Mouse (Mus musculus) myocyte (in vitro differentiated cells): Measurements from ENCODE around the gene Cwc22. TPM values are rescaled to one million over a fixed set of nuclear protein-coding genes. Genes with fewer than 3 reads are reported as not detected.

Source experiments
- H3K27me3 ChIP-seq: one replicate; pipeline ENCODE4 v1.6.1; 2011; ENCODE audit not compliant: control insufficient read depth, insufficient read depth, insufficient read length
- H3K36me3 ChIP-seq: one replicate; pipeline ENCODE4 v1.6.1; 2011; ENCODE audit not compliant: control insufficient read depth, insufficient read depth
- H3K4me2 ChIP-seq: one replicate; pipeline ENCODE4 v1.6.1; 2011; ENCODE audit warnings: low read depth, control low read depth
- H3K4me3 ChIP-seq: one replicate; pipeline ENCODE4 v1.5.1; 2011; ENCODE audit warnings: mild to moderate bottlenecking, control low read depth, moderate library complexity
- H3K79me2 ChIP-seq: one replicate; pipeline ENCODE4 v1.6.1; 2011; ENCODE audit not compliant: control insufficient read depth, insufficient read depth
- H3ac ChIP-seq: one replicate; pipeline ENCODE4 v1.6.1; 2011; ENCODE audit not compliant: control insufficient read depth, insufficient read length
- CEBPB ChIP-seq: IDR thresholded peaks from 2 replicates; pipeline ENCODE4 v1.6.1; 2011; ENCODE audit warnings: mild to moderate bottlenecking, moderate library complexity; ENCODE audit not compliant: poor library complexity, insufficient read depth, severe bottlenecking
- E2F4 ChIP-seq: IDR thresholded peaks from one replicate; pipeline ENCODE4 v1.6.1; 2011; ENCODE audit warnings: mild to moderate bottlenecking, control low read depth, moderate library complexity; ENCODE audit not compliant: insufficient read depth
- MAX ChIP-seq: IDR thresholded peaks from one replicate; pipeline ENCODE4 v1.6.1; 2011; ENCODE audit warnings: low read depth, mild to moderate bottlenecking, control low read depth
- MYOD1 ChIP-seq, 3 experiments: IDR thresholded peaks; one replicate each; pipeline ENCODE4 v1.6.1; 2011; ENCODE audit warnings: control low read depth in 2 of 3, low read depth in 2 of 3, mild to moderate bottlenecking in 2 of 3, moderate library complexity in 1 of 3; ENCODE audit not compliant: insufficient read length in 2 of 3, control insufficient read depth in 1 of 3
- MYOG ChIP-seq, 3 experiments: IDR thresholded peaks; one replicate each; pipeline ENCODE4 v1.6.1; 2011; ENCODE audit warnings: control low read depth in 2 of 3, low read depth in 2 of 3, mild to moderate bottlenecking in 2 of 3; ENCODE audit not compliant: insufficient read length in 2 of 3, control insufficient read depth in 1 of 3, insufficient read depth in 1 of 3
- POLR2A ChIP-seq: IDR thresholded peaks from one replicate; pipeline ENCODE4 v1.6.1; 2011; ENCODE audit warnings: low read depth, mild to moderate bottlenecking, control low read depth, moderate library complexity; ENCODE audit not compliant: insufficient read length
- POLR2AphosphoS2 ChIP-seq: IDR thresholded peaks from one replicate; pipeline ENCODE4 v1.6.1; 2011; ENCODE audit warnings: low read depth, control low read depth; ENCODE audit not compliant: insufficient read length
- REST ChIP-seq: IDR thresholded peaks from one replicate; pipeline ENCODE4 v1.6.1; 2011; ENCODE audit warnings: mild to moderate bottlenecking, control low read depth, moderate library complexity; ENCODE audit not compliant: insufficient read depth, insufficient read length
- SRF ChIP-seq: IDR thresholded peaks from one replicate; pipeline ENCODE4 v1.6.1; 2011; ENCODE audit warnings: low read depth; ENCODE audit not compliant: control insufficient read depth, insufficient read length
- TCF12 ChIP-seq: IDR thresholded peaks from one replicate; pipeline ENCODE4 v1.6.1; 2011; ENCODE audit warnings: mild to moderate bottlenecking, control low read depth; ENCODE audit not compliant: poor library complexity, insufficient read depth, severe bottlenecking
- TCF3 ChIP-seq: IDR thresholded peaks from one replicate; pipeline ENCODE4 v1.6.1; 2011; ENCODE audit warnings: low read depth, control low read depth; ENCODE audit not compliant: insufficient read length
- USF1 ChIP-seq: IDR thresholded peaks from one replicate; pipeline ENCODE4 v1.6.1; 2011; ENCODE audit warnings: low read depth, mild to moderate bottlenecking, control low read depth, moderate library complexity
- polyA plus RNA-seq: library from polyadenylated mRNA; unstranded; fragments of >200 nt; fragmentation: generic; extraction: Trizol; gene quantifications from one replicate; pipeline ENCODE4 v1.2.1, GENCODE M21; 2012; ENCODE audit warnings: missing spikeins

Gene Cwc22
- polyA plus RNA-seq, 1 experiment, result 8.3 TPM

- Histone ChIP-seq H3K36me3 (peaks cover 87% of the 10 kb centered on the region), H3ac (no peak overlapping the region), H3K4me3 (no peak overlapping the region), H3K4me2 (no peak overlapping the region), H3K27me3 (no peaks in the 10 kb centered on the region), H3K79me2 (no peaks in the 10 kb centered on the region)
- TF ChIP-seq POLR2AphosphoS2, result no peak
- TF ChIP-seq POLR2A, result no peak
- no peak for TF ChIP-seq E2F4
- no peak for TF ChIP-seq MAX
- no peak for TF ChIP-seq TCF12
Measured at GRCm38 (mm10) chr2:77903098-77903497, 43.1 kb downstream of the Cwc22 start.

- H3K79me2 ChIP-seq, result no peaks in the 10 kb centered on the region
- no peaks in the 10 kb centered on the region for H3K27me3 ChIP-seq
- H3K36me3 ChIP-seq, result peaks cover 72% of the 10 kb centered on the region
- no peak overlapping the region for H3K4me2 ChIP-seq
- no peak overlapping the region for H3ac ChIP-seq
- no peak overlapping the region for H3K4me3 ChIP-seq
- TF ChIP-seq SRF (no peak), MAX (no peak), USF1 (no peak), E2F4 (no peak), TCF3 (no peak), MYOG (IDR thresholded peaks at IDR 0.05; ENCODE audit: control insufficient read depth in 1 of 3, insufficient read depth in 1 of 3, insufficient read length in 2 of 3, low read depth in 2 of 3) (no peak), TCF12 (no peak), CEBPB (no peak), MYOD1 (IDR thresholded peaks at IDR 0.05; ENCODE audit: control insufficient read depth in 1 of 3, insufficient read length in 2 of 3, low read depth in 2 of 3) (no peak), REST (no peak)
Measured at GRCm38 (mm10) chr2:77901269-77901668, 44.9 kb downstream of the Cwc22 start.

GRCm38 (mm10) chr2:77900741-77901140, 45.4 kb downstream of the Cwc22 start:
- Histone ChIP-seq H3K36me3 (peaks cover 67% of the 10 kb centered on the region), H3K27me3 (no peaks in the 10 kb centered on the region), H3K79me2 (no peaks in the 10 kb centered on the region), H3K4me2 (no peak overlapping the region), H3K4me3 (no peak overlapping the region), H3ac (no peak overlapping the region)
- TF ChIP-seq USF1 (no peak), MAX (no peak), POLR2AphosphoS2 (no peak), TCF3 (no peak), E2F4 (no peak), CEBPB (no peak), REST (no peak), MYOD1 (IDR thresholded peaks at IDR 0.05; ENCODE audit: control insufficient read depth in 1 of 3, insufficient read length in 2 of 3, low read depth in 2 of 3) (no peak), TCF12 (no peak), POLR2A (no peak), SRF (no peak), MYOG (IDR thresholded peaks at IDR 0.05; ENCODE audit: control insufficient read depth in 1 of 3, insufficient read depth in 1 of 3, insufficient read length in 2 of 3, low read depth in 2 of 3) (no peak)

GRCm38 (mm10) chr2:77900111-77900510, 46.1 kb downstream of the Cwc22 start:
- Histone ChIP-seq H3K36me3 (peaks cover 63% of the 10 kb centered on the region), H3K4me3 (no peak overlapping the region), H3K4me2 (no peak overlapping the region), H3K79me2 (no peaks in the 10 kb centered on the region), H3ac (no peak overlapping the region), H3K27me3 (no peaks in the 10 kb centered on the region)
- no peak for TF ChIP-seq MAX
- no peak for TF ChIP-seq TCF12
- TF ChIP-seq POLR2A, result no peak
- no peak for TF ChIP-seq POLR2AphosphoS2
- no peak for TF ChIP-seq MYOG (IDR thresholded peaks at IDR 0.05; ENCODE audit: control insufficient read depth in 1 of 3, insufficient read depth in 1 of 3, insufficient read length in 2 of 3, low read depth in 2 of 3)
- TF ChIP-seq REST, result no peak
- TF ChIP-seq USF1, result no peak
- TF ChIP-seq CEBPB, result no peak
- no peak for TF ChIP-seq E2F4
- TF ChIP-seq TCF3, result no peak
- no peak for TF ChIP-seq MYOD1 (IDR thresholded peaks at IDR 0.05; ENCODE audit: control insufficient read depth in 1 of 3, insufficient read length in 2 of 3, low read depth in 2 of 3)
- no peak for TF ChIP-seq SRF

- TF ChIP-seq CEBPB (no peak), USF1 (no peak), REST (no peak), SRF (no peak), TCF3 (no peak), MAX (no peak), POLR2A (no peak), POLR2AphosphoS2 (no peak), MYOD1 (IDR thresholded peaks at IDR 0.05; ENCODE audit: control insufficient read depth in 1 of 3, insufficient read length in 2 of 3, low read depth in 2 of 3) (no peak), TCF12 (no peak)
- peaks cover 60% of the 10 kb centered on the region for H3K36me3 ChIP-seq
- no peak overlapping the region for H3ac ChIP-seq
- no peak overlapping the region for H3K4me2 ChIP-seq
- H3K4me3 ChIP-seq, result no peak overlapping the region
- H3K27me3 ChIP-seq, result no peaks in the 10 kb centered on the region
- no peaks in the 10 kb centered on the region for H3K79me2 ChIP-seq
Measured at GRCm38 (mm10) chr2:77898436-77898835, 47.7 kb downstream of the Cwc22 start.
